Mouse (Mus musculus) limb, embryonic 13.5 days (tissue): ENCODE measurements around the gene Zer1. TPM values are rescaled to one million over a fixed set of nuclear protein-coding genes. Genes with fewer than 3 reads are reported as not detected.
A peak's percentile ranks its signal among the peaks of the same experiment; 100 is the strongest.

Experiments used
- ATAC-seq: fragments of 200-750 bp; cut with Nextera tagmentation; 2 replicates; pipeline ENCODE4 v1.8.0; 2017; ENCODE audit warnings: low read depth, moderate number of reproducible peaks, moderate TSS enrichment; ENCODE audit not compliant: low FRiP score
- H3K27ac ChIP-seq: fragments of 300-500 bp; sonication (generic); 2 replicates; pipeline ENCODE4 v1.5.1; 2015; ENCODE audit warnings: inconsistent platforms, mild to moderate bottlenecking, moderate library complexity
- H3K27me3 ChIP-seq: fragments of 300-500 bp; sonication (generic); 2 replicates; pipeline ENCODE4 v1.6.1; 2015; ENCODE audit warnings: mild to moderate bottlenecking, inconsistent platforms
- H3K36me3 ChIP-seq: fragments of 300-500 bp; sonication (generic); 2 replicates; pipeline ENCODE4 v1.6.1; 2015; ENCODE audit warnings: inconsistent platforms, mild to moderate bottlenecking, moderate library complexity
- H3K4me1 ChIP-seq: fragments of 300-500 bp; sonication (generic); 2 replicates; pipeline ENCODE4 v1.6.1; 2015; ENCODE audit warnings: inconsistent platforms
- H3K4me2 ChIP-seq: fragments of 300-500 bp; sonication (generic); replicated peaks from 2 replicates; pipeline ENCODE4 v1.6.1; 2015; ENCODE audit warnings: inconsistent platforms, mild to moderate bottlenecking, moderate library complexity
- H3K4me3 ChIP-seq: fragments of 300-500 bp; sonication (generic); 2 replicates; pipeline ENCODE4 v1.5.1; 2015; ENCODE audit warnings: moderate library complexity, mild to moderate bottlenecking, inconsistent platforms
- H3K9ac ChIP-seq: fragments of 300-500 bp; sonication (generic); 2 replicates; pipeline ENCODE4 v1.6.1; 2015; ENCODE audit warnings: mild to moderate bottlenecking, inconsistent platforms
- H3K9me3 ChIP-seq: fragments of 300-500 bp; sonication (generic); 2 replicates; pipeline ENCODE4 v1.6.1; 2016; ENCODE audit warnings: inconsistent platforms
- WGBS: fragments of 180-500 bp; shearing (Covaris S2); methylation state at CpG from one replicate; pipeline ENCODE4 v1.1.7; 2015; 5-methylcytosine and 5-hydroxymethylcytosine counted together
- polyA plus RNA-seq: library from polyadenylated mRNA; unstranded; fragments of >200 nt; fragmentation: Nextera tagmentation; extraction: Ambion mirVana; gene quantifications from 2 replicates; pipeline ENCODE4 v1.2.1, GENCODE M21; 2015

Zer1 gene
- polyA plus RNA-seq, 1 experiment from 2014 or later = 11.2 TPM

GRCm38 (mm10) chr2:30091521-30091920, 32.9 kb downstream of the Zer1 start:
- 92% methylated on average over 12 of the region's 12 CpGs for WGBS
- H3K36me3 ChIP-seq = peaks cover 38% of the 10 kb centered on the region
- no peak for ATAC-seq

DNA sequence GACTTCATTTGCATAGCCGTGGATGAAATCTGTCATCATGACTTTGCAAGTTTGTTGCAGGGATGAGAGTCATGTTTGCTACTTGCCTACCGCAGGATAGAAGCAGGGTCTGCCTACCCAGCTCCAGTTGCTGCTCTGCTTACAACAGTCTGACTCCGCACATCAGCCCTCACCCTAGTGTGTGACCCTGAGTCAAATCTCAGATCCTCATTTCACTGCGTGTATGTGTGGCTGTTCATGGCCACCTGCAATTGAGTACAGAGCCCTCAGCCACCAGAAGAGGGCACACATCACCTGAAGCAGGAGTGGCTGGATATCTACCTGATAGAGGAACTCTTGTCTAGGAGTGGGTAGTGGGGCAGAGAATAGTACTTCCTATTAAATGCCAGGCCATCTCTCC, 37.1 kb downstream of the Zer1 start:
- WGBS = 92% methylated on average over 4 of the region's 4 CpGs
- no peak overlapping the region for H3K4me3 ChIP-seq
- no peaks in the 10 kb centered on the region for H3K27me3 ChIP-seq
- H3K27ac ChIP-seq = no peak overlapping the region
- peaks cover 31% of the 10 kb centered on the region for H3K36me3 ChIP-seq
- no peak overlapping the region for H3K4me2 ChIP-seq
- no peak overlapping the region for H3K9ac ChIP-seq
- no peaks in the 10 kb centered on the region for H3K9me3 ChIP-seq
- H3K4me1 ChIP-seq = peaks cover 10% of the 10 kb centered on the region
- ATAC-seq = no peak

More at GRCm38 (mm10) chr2:30091521-30091920, 32.9 kb downstream of the Zer1 start:
- no peak overlapping the region for H3K4me3 ChIP-seq
- H3K4me1 ChIP-seq = peaks cover 19% of the 10 kb centered on the region
- H3K27me3 ChIP-seq = no peaks in the 10 kb centered on the region
- no peak overlapping the region for H3K4me2 ChIP-seq
- no peak overlapping the region for H3K9ac ChIP-seq
- no peaks in the 10 kb centered on the region for H3K9me3 ChIP-seq
- H3K27ac ChIP-seq = no peak overlapping the region

GRCm38 (mm10) chr2:30084632-30085031, 39.8 kb downstream of the Zer1 start:
- peak overlapping the region; percentile 45; the same call in 1 of the 2 replicates for H3K9ac ChIP-seq
- WGBS = 7% methylated on average over 12 of the region's 12 CpGs

DNA sequence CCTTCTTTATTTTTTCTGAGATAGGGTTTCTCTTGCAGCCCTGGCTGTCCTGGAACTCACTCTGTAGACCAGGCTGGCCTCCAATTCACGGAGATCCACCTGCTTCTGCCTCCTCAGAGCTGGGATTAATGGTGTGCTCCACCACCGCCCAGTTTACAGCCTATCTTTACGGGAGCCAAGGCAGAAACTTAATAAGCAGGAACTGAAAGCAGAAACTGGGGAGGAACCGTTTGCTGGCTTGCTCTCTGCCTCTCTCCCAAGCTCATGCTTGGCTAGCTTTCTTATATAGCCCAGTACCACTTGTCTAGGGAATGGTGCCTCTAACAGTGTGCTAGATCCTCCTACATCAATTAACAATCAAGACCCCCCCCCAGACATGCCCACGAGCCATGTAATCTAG, 40.3 kb downstream of the Zer1 start:
- no peaks in the 10 kb centered on the region for H3K9me3 ChIP-seq
- H3K27me3 ChIP-seq = no peaks in the 10 kb centered on the region
- peak overlapping the region; percentile 45; the same call in 1 of the 2 replicates for H3K9ac ChIP-seq
- WGBS = 34% methylated on average over 5 of the region's 5 CpGs
- H3K4me2 ChIP-seq = peak overlapping the region; percentile 58
- H3K36me3 ChIP-seq = peaks cover 10% of the 10 kb centered on the region
- H3K4me3 ChIP-seq = no peak overlapping the region
- peaks cover 10% of the 10 kb centered on the region for H3K4me1 ChIP-seq
- H3K27ac ChIP-seq = no peak overlapping the region
- no peak for ATAC-seq

More at GRCm38 (mm10) chr2:30084632-30085031, 39.8 kb downstream of the Zer1 start:
- H3K9me3 ChIP-seq = no peaks in the 10 kb centered on the region
- no peaks in the 10 kb centered on the region for H3K27me3 ChIP-seq
- H3K27ac ChIP-seq = no peak overlapping the region
- peak overlapping the region; percentile 58 for H3K4me2 ChIP-seq
- H3K36me3 ChIP-seq = peaks cover 10% of the 10 kb centered on the region
- H3K4me1 ChIP-seq = peaks cover 10% of the 10 kb centered on the region
- H3K4me3 ChIP-seq = peak overlapping the region; percentile 22
- peak; percentile 64 for ATAC-seq

GRCm38 (mm10) chr2:30080181-30080800, 44.1 kb downstream of the Zer1 start:
- no peak for ATAC-seq
- Histone ChIP-seq H3K27me3 (no peaks in the 10 kb centered on the region), H3K27ac (no peak overlapping the region), H3K36me3 (peaks cover 5% of the 10 kb centered on the region; the same call in 1 of the 2 replicates), H3K9me3 (no peaks in the 10 kb centered on the region), H3K4me3 (no peak overlapping the region), H3K4me2 (no peak overlapping the region), H3K9ac (no peak overlapping the region), H3K4me1 (peaks cover 29% of the 10 kb centered on the region)
- WGBS = 87% methylated on average over 15 of the region's 15 CpGs

DNA sequence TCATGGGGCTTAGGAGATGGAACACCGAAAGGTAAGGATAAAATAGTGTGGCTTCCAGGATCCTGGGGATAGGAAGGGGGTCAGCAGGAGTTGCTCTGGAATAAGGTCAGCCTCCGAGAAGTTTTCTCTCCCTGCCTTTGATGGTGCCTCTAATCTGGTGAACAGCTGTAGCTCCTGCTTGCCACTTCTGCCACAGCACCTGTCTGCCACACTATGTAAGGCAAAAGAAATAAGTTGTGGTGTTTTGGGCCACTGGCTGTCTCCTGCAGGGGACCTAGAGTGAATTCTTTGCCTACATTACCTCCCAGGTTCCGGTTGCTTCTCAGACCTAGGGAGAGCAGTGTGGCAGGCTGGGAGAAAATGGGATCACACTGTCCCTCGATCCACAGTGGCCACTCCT, 45.6 kb downstream of the Zer1 start:
- H3K4me1 ChIP-seq = peaks cover 19% of the 10 kb centered on the region
- H3K27me3 ChIP-seq = no peaks in the 10 kb centered on the region
- 73% methylated on average over 4 of the region's 4 CpGs for WGBS
- H3K9me3 ChIP-seq = no peaks in the 10 kb centered on the region
- peak overlapping the region; percentile 63 for H3K4me3 ChIP-seq
- H3K4me2 ChIP-seq = peak overlapping the region; percentile 93
- H3K36me3 ChIP-seq = peaks cover 13% of the 10 kb centered on the region
- ATAC-seq = no peak
- peak overlapping the region; percentile 86 for H3K27ac ChIP-seq
- H3K9ac ChIP-seq = peak overlapping the region; percentile 75

- Histone ChIP-seq H3K9me3 (no peaks in the 10 kb centered on the region), H3K27ac (peak overlapping the region; percentile 86), H3K4me3 (peak overlapping the region; percentile 63), H3K9ac (peak overlapping the region; percentile 75), H3K36me3 (peaks cover 17% of the 10 kb centered on the region), H3K4me1 (peaks cover 19% of the 10 kb centered on the region), H3K27me3 (no peaks in the 10 kb centered on the region), H3K4me2 (peak overlapping the region; percentile 93)
- no peak; the same call in 1 of the 2 replicates for ATAC-seq
- 17% methylated on average over 10 of the region's 10 CpGs for WGBS
These were observed 46.1 kb downstream of the Zer1 start for GRCm38 (mm10) chr2:30078349-30078712.

- Histone ChIP-seq H3K4me2 (peak within 1 kb of the TSS; percentile 93), H3K4me1 (peaks cover 19% of the 10 kb centered on the region), H3K36me3 (peaks cover 23% of the 10 kb centered on the region), H3K27ac (peak within 1 kb of the TSS; percentile 86), H3K27me3 (no peaks in the 10 kb centered on the region), H3K9ac (peak within 1 kb of the TSS; percentile 75), H3K9me3 (no peaks in the 10 kb centered on the region), H3K4me3 (peak within 1 kb of the TSS; percentile 63)
- under 1% methylated on average over 53 of the region's 53 CpGs for WGBS
- ATAC-seq = peak; percentile 80
These were observed 46.7 kb downstream of the Zer1 start, which contains the start of gene Pkn3 for GRCm38 (mm10) chr2:30077502-30078348. Gene Pkn3, plus strand, starts transcription at chr2:30077684.

- H3K27me3 ChIP-seq = no peaks in the 10 kb centered on the region
- H3K27ac ChIP-seq = peak overlapping the region; percentile 58; the same call in 1 of the 2 replicates
- H3K4me3 ChIP-seq = peak overlapping the region; percentile 63
- H3K9ac ChIP-seq = peak overlapping the region; percentile 75; the same call in 1 of the 2 replicates
- peak; percentile 7; the same call in 1 of the 2 replicates for ATAC-seq
- H3K9me3 ChIP-seq = no peaks in the 10 kb centered on the region
- peak overlapping the region; percentile 93 for H3K4me2 ChIP-seq
- H3K36me3 ChIP-seq = peaks cover 29% of the 10 kb centered on the region
- peaks cover 19% of the 10 kb centered on the region for H3K4me1 ChIP-seq
- 64% methylated on average over 6 of the region's 6 CpGs for WGBS
These were observed 47.4 kb downstream of the Zer1 start for GRCm38 (mm10) chr2:30076959-30077358.

DNA sequence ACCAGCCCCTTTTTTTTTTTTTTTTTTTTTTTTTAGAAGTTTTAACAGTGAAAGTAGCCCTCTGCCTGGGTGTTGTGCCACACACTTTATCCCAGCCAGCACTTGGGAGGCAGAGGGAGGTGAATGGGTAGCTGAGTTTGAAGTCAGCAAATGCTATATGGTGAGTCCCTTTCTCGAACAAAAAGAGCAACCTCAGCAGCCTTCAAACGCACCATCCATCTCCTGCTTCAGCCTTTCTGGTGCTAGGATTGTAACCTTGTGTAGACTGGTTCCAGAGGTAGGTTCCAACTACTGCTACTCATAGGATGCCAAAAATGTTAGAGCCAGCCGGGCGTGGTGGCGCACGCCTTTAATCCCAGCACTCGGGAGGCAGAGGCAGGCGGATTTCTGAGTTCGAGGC, 47.9 kb downstream of the Zer1 start:
- Histone ChIP-seq H3K9me3 (no peaks in the 10 kb centered on the region), H3K4me2 (no peak overlapping the region), H3K4me3 (no peak overlapping the region), H3K4me1 (peaks cover 19% of the 10 kb centered on the region), H3K27ac (no peak overlapping the region), H3K9ac (no peak overlapping the region), H3K27me3 (no peaks in the 10 kb centered on the region), H3K36me3 (peaks cover 31% of the 10 kb centered on the region)
- WGBS = 91% methylated on average over 9 of the region's 9 CpGs
- no peak for ATAC-seq

DNA sequence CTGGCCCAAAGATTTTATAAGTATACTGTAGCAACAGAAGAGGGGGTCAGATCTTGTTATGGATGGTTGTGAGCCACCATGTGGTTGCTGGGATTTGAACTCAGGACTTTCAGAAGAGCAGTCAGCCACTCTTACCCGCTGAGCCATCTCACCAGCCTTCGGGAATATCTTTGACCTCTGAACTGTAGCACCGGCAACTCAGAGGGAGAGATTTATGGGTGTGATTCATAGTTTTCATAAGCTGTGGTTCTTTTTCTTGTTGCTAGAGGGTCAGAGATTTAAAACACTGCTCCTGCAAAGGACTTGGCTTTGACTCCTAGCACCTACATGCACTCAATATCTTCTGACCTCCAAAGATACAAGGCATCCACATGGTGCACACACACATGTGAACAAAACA, 48.8 kb downstream of the Zer1 start:
- Histone ChIP-seq H3K9me3 (no peaks in the 10 kb centered on the region), H3K4me3 (no peak overlapping the region), H3K36me3 (peaks cover 30% of the 10 kb centered on the region), H3K27ac (no peak overlapping the region), H3K4me2 (no peak overlapping the region), H3K4me1 (peaks cover 19% of the 10 kb centered on the region), H3K9ac (no peak overlapping the region), H3K27me3 (no peaks in the 10 kb centered on the region)
- ATAC-seq = no peak
- 84% methylated on average over 3 of the region's 3 CpGs for WGBS

GRCm38 (mm10) chr2:30073285-30073684, 51.1 kb downstream of the Zer1 start:
- peaks cover 51% of the 10 kb centered on the region for H3K36me3 ChIP-seq
- H3K4me2 ChIP-seq = no peak overlapping the region
- H3K27ac ChIP-seq = no peak overlapping the region
- ATAC-seq = no peak
- H3K27me3 ChIP-seq = no peaks in the 10 kb centered on the region
- H3K9me3 ChIP-seq = no peaks in the 10 kb centered on the region
- no peak overlapping the region for H3K9ac ChIP-seq
- H3K4me1 ChIP-seq = peaks cover 16% of the 10 kb centered on the region
- H3K4me3 ChIP-seq = no peak overlapping the region
- WGBS = 80% methylated on average over 3 of the region's 3 CpGs
